Mouse (Mus musculus) heart, adult 8-10 months (tissue): ENCODE data around the gene Gm21969. TPM values are rescaled to one million over a fixed set of nuclear protein-coding genes. Genes with fewer than 3 reads are reported as not detected.

Experiments
- DNase-seq: peaks from one replicate; pipeline ENCODE4 v3.0.0; 2022; ENCODE audit warnings: low spot score
- total RNA-seq, 4 experiments: library from RNA; stranded (reverse); gene quantifications; 2 replicates each; pipeline ENCODE4 v1.2.4; 2022

Gene Gm21969
- total RNA-seq, 4 experiments from 2014 or later: not detected

DNA sequence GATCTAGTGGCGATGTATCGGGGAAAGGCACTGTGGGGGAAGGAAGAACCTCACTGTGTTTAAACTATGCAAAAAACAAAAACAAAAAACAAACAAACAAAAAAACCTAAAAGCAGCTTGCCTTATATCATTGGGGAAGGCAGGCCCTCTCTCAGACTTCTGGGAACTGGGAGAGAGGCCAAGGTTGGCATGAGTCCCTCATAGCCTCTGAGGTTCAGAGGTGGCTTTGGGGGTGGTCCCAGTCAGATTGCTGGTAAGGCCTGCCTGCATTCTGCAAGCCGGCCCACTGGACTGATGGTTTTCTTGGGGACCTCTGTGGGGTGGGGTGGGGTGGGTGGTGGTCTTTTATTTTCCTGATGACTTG, 14.0 kb downstream of the Gm21969 start:
- no peak for DNase-seq

DNA sequence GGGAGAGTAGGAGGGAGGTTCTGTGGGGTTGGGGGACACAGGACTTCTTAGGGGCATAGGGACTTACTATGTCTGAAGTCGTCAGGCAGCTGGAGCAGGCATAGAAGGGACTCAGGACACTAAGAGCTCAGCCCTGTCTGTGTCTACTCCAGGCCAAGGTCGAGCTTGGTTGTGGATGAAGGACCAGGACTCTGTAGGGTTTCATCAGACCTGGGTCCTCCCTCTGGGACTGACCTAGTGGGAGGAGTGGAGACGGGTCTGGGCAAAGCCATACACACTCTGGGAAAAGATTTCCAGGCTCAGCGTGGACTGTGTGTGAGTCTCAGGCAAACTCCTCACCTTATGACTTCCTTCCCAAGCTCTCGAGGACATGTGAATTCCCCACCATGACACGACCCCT, 16.8 kb downstream of the Gm21969 start:
- no peak for DNase-seq

GRCm38 (mm10) chr4:139622373-139623282, 19.6 kb downstream of the Gm21969 start, which contains the start of gene Aldh4a1:
Gene Aldh4a1 (plus strand): TSS chr4:139622866.
- DNase-seq: peak; percentile 93

- no peak for DNase-seq
These were observed 20.6 kb downstream of the Gm21969 start for GRCm38 (mm10) chr4:139623434-139624115.

DNA sequence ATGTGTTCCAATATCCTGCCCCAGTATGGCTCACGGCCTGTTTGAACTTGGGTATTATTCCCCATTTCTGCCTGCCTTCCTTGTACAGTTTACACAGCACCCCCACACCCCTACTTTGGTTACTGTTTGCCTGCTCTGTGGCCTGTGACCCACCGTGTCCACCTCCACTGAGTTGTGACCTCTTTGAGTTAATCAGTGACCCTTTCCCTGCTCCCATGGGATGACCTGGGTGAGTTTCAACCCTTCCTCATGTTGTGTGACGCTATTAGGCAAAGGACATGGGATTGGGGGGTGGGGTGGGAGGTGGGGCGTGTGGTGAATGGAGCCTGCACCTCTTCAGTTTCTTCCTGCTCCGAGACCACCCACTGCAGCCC, 21.1 kb downstream of the Gm21969 start:
- DNase-seq: no peak

DNA sequence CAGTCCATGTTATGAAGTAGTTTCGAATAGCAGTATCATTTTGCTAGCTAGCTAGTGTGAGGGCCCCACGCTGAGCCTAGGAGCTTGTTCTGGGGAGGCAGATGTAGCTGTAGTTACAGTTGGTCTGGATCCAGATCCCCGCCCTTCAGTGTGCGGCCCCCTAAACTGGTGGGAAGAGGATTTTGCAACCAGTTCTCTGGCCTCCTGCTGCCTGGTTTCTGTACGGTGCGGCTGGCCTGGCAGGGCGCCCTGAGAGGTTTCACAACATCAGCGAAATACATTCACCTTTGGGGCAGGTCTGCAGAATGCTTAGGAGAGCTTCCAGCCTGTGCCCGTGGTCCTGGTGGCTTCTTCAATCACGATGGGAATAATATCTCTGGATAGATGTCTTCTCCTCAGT, 21.7 kb downstream of the Gm21969 start:
- no peak for DNase-seq

DNA sequence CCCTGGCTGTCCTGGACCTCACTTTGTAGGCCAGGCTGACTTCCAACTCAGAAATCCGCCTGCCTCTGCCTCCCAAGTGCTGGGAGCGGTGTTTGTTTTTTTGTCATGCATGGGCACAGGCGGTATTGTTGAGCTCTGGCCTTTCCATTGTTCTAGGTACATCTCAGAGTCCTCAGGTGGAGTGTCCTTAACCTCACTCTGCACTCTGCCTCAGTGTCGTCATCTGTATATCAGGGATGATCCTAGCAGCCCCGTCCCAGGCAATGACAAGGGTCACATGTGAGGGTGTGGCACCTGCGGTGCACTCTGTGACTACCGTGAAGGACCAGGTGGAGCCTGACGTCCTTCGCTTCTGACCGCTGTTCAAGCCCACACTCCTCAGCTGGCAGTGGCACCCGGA, 24.4 kb downstream of the Gm21969 start:
- DNase-seq: no peak

DNA sequence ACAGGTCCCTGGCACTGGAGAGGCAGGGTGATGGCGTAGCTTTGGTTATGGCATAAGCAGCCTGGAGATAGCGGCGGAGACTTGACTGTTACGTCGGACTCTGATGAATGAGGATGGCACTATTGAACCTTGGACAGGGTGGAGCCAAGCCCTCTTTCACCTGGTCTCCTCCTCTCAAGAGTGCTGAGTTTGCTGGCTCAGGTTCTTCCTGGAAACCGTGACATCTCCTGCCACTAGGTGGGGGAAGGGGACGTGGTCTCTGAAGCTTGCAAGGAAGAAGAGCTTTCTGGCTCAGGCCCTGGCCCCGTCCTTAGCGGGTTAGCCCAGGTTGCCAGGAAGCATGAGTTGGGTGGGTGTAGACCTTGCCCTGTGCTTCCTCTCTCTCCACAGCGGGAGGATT, 27.2 kb downstream of the Gm21969 start:
- no peak for DNase-seq

DNA sequence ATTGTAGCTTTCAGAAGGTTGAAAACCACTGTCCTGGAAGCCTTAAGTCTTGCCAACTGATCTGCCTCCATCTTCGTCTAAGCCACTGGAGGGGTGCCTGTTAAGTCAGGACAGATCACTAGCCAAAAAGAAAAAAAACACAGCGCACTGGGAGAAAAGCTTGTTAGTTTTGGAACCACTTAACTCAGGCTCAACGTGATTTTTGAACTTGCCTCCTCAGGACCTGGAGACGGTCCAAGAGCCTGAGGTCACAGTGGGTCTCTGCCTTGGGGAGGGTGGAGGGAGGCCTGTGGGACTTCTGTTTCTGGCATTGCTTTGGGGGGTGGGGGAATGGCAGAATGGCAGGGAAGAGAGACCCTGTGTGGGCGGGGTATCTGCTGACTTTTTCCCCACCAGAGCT, 28.2 kb downstream of the Gm21969 start:
- DNase-seq: no peak

DNA sequence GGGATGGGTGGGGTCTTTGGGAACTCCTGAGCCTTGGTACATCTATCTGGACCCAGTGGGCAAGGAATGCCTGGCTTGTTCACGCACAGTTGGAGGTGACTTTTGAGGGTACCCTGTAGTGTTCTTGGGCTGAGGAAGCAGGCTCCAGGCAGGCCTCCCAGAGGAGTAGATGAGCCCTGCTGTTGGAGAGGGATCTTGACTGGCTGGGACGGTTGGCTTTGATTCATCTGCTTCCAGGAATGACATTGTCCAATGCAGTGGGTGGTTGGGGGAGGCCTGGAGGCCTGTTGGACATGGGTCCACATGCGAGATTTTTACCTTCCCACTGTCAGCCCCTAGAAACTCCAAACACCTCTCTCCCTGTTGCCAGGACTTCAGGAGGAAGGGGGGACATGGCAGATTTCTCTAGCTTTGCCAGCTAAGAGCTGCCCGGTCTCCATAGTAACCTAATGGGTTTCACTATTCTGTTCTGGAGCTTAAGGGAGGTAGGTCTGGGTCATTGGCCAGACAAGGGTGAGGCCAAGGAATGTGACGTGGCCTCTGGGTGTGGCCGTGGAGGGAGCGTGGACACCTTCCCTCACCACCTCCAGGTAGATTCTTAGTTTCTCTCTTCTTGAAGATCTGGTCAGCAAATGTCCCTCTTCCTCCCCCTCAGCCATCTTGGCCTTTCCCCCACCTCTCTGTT, 28.7 kb downstream of the Gm21969 start:
- DNase-seq: no peak

DNA sequence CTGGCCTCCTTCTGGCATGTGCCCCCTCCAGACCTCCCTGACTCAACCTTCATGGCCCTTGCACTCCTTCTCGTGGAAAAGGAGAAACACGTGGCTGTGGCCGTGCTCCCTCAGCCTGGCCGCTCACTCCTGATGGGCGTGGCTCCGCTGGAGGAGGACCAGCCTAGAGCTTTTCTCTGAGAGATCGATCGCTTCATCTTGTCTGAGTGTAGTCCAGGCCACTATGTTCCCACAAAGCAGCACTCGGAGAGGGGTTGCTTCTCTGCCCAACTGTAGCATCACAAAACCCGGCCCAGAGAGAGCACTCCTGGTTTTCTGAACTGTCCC, 29.2 kb downstream of the Gm21969 start:
- DNase-seq: no peak

DNA sequence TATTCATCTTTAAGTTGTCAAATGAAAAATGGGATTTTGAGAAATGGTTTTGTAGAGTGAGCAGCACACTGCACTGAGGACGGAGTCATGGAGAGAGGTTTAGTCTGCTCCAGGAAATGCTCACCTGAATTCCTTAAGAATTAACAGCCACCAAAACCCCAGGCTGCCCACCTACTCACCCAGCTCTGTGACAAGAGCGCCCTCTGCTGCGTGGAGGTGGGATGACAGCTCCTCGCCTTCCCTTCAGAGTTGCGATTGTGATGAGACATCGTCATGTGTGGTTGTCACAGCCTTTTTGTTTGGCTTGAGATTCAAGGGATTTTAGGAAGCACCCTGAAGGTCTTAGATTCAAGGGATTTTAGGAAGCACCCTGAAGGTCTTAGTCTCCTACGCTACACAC, 33.4 kb downstream of the Gm21969 start:
- DNase-seq: peak; percentile 68

GRCm38 (mm10) chr4:139637847-139638246, 34.9 kb downstream of the Gm21969 start:
- DNase-seq: no peak

GRCm38 (mm10) chr4:139638356-139638755, 35.4 kb downstream of the Gm21969 start:
- no peak for DNase-seq

GRCm38 (mm10) chr4:139639801-139640200, 36.8 kb downstream of the Gm21969 start:
- no peak for DNase-seq

GRCm38 (mm10) chr4:139640333-139640732, 37.3 kb downstream of the Gm21969 start:
- no peak for DNase-seq

DNA sequence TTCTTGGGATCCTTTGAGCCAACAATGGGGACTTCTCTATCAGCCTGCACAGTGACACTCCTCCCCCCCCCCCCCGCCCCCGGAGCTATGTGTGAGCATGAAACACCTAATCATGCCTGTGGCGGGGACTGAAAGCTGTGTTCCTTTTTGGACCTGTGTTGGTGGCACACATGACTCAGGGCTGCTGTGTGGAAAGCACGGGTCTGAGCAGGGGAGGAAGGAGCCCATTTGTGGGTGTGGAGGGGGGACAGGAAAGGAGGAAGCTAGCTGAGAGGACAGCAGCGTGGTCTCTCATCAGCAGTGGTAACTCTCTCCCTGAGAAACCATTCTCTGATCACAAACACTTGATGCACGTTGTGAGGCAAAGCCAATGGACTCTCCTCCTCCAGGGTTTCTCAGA, 37.8 kb downstream of the Gm21969 start:
- DNase-seq: no peak

DNA sequence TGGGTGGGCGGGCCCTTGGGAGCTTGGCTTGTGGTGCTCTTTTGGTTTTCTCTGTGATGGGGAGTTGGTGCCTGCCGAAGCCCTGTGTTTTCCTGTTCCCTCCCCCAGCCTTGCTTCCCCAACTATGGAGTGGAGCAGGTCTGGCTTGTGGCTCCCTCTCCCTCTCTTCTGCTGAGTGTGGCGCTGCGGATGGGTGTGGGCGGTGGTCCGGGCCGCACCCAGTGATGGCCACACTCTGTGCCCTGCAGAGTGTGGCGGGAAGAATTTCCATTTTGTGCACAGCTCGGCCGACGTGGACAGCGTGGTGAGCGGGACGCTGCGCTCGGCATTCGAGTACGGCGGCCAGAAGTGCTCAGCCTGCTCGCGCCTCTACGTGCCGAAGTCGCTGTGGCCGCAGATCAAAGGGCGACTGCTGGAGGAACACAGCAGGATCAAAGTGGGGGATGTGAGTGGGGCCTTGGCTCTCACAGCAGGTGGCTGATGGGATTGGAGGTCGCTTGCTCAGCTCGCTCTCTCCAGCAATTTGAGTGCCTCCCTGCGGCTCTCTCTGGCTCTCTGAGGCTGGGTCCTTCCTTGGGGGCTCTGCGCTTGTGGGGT, 38.9 kb downstream of the Gm21969 start:
- no peak for DNase-seq

DNA sequence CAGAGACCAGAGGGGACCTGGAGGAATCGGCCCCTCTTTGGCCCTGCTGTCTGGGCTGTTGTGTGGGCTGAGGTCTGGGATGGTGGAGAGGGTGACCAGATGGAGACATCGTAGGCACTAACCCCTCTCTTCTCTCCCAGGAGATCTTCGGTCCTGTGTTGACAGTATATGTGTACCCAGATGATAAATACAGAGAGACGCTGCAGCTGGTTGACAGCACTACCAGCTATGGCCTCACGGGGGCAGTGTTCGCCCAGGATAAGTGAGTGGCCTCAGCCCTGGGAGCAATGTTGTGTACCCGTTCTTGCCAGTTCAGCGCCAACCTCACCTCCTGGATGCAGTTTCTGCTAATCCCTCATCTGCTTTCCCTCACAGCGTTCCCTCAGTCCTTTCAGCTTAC, 41.0 kb downstream of the Gm21969 start:
- peak; percentile 65 for DNase-seq

- DNase-seq: no peak
These were observed 43.9 kb downstream of the Gm21969 start for GRCm38 (mm10) chr4:139646916-139647315.

DNA sequence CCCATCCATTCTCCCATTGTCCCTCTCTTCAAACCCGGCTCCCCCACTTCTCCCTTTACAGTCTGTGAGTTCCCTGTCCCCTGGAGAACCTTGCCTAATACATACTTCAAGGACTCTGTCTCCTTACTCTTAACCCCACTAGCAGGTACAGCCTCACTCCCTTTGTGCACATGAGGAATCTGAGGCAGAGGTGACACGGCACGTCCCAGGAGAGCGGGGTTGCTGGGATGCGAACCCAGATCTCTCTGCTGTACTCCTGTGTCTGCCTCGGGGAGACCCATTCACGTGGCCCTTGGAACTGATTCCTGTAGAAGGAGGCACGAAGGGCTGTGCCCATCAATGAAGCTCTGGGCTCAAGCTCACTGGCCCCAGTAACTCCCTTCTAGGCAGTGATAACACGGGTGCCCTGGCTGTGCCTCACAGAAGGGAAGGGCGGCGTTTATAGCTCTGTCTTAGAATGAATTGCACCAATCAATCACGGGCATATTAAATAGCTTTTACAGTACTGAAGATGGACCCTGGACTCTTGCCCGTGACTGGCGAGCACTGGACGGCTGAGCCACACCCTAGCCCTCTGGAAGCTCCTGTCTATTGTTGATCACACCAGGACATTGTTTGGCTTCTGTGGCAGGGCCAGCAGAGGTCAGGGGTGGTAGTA, 47.2 kb downstream of the Gm21969 start:
- no peak for DNase-seq

DNA sequence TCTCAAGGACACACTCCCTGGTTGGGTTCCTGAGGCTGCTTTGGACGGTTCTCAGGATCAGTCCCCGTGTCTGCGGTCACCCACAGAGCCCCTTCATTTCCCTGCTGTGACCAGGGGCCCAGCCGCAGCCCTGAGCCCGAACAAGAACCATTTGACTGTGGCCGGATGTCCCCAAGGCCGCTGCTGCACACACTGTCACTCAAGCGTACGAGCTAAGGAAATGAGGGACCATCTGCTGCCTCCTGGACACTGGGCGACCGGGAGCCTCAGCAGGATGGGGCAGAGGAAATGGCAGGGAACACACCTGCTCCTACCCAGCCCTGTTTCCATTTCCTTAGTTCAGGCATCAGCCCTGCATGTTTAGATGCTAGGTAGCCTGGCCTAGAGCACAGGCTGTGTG, 47.9 kb downstream of the Gm21969 start:
- DNase-seq: no peak
